Mouse (Mus musculus): ENCODE measurements at regions not wholly inside any gene's neighbourhood (a gene's known extent, or its start where the extent isn't known, plus 50 kb on each side); places are given as distances from the start of the nearest gene placed in this dataset.

DNA sequence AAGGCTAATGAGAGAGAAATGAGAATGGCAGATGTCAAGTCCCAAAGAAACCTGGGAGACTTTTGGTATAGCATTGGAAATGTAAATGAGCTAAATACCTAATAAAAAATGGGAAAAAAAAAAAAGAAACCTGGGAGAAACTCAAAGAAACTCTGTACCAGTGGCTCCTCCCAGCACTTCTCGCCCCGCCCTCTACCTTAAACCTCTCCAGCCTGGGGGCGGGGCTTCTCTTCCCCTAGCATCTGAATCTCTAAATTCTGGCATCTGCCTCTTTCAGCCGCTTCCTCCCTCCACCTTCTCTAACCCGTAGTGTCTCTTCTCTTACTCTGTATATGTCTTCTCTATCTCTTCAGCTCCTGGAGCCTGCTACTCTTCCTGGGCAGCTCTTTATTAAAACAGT, 53.2 kb downstream of the Gpr6 start:
- DNase-seq, result no peak

DNA sequence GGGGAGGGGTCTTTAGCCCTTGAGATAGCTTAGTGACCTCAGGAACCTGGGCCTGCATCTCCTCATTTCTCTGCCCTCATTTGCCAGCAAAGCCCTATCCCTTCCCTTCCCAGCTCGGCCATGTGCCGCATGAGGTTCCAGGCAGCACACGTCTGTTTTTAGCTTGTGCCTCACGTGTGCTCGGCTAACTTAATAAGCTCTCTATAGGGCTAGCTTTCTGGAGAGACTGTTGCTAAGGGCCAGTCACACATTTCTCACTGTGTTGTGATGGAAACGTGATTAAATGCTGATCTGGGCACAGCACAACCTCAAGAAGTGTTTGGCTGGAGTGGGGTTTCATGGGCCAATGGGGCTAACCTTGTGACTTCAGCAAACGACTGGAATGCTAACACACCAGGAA, 55.5 kb downstream of the Gpr6 start:
- no peak for DNase-seq

DNA sequence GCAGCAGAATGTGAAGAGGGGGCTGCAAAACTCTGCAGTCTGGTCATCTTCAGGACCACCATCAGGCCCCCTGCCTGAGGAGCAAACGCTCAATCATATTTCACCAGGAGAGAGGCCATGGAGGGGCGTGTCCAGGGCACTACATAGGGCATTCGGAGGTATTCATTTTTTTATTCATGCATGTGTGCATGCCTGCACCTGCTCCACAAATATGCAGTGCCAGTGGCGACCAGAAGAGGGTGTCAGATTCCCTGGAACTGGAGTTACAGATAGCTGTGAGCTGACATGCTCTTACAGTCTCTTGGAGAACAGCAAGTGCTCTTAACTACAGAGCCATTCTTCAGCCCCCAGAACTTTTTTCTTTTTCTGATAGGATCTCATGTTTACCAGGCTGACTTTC, 56.4 kb downstream of the Gpr6 start:
- peak; percentile 21 for DNase-seq

DNA sequence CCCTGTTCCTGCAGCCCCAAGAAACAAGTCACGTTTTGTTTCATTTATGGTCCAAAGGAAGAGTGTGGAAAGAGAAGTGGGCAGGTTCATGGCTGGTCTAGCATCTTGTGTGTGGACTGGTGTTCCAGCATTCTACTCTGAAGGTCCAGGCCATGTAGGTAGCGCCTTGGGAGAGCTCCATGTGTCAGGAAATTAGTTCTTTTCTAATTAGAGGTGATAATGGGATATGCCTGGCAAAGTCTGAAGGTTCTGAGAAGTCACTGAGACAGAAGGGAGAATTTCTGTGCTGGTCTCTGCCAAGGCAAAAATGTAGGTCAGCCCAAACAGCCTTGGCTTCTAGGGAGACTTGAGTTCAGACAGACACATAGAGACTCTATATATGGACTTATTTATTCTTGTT, 61.5 kb downstream of the Gpr6 start:
- DNase-seq, result peak; percentile 29

DNA sequence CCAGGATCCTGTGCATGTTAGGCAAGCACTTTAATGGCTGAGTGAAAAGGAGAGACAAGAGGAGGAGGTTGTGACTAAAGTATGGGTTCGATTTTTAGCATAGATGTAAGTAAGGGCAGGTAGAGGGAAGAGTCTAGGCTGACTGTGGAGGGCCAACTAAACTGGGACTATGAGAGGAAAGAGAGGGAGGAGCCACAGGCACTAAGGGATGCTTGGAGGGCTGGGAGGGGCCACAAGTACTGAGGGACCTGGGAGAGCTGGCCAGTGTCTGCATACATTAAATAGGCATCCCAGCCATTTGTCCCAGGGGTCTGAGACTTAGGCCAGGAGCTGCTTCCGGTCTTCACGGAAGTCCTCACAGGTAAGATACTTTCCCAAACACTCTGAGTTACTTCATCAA, 64.2 kb downstream of the Gpr6 start:
- no peak for DNase-seq

GRCm38 (mm10) chr10:41006634-41007033, 65.5 kb downstream of the Gpr6 start:
- no peak for DNase-seq

DNA sequence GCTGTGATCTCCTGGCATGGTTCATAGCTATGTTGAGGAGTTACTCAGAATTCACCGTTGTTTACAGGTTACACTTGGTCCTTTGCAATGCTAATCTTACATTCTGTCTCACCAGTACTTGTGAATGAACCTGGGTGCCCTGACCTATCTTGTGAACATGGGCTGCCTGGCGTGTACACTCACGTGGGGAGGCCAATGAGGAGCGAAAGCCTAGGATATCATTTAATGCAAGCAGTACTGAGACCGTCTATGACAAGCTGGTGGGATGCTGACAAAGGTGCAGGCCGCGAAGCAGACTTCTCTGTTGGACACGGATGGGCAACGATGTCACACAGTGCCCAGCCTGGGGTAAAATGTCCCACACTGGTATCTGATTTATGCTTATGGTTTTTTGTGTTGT, 66.3 kb downstream of the Gpr6 start:
- no peak for DNase-seq

DNA sequence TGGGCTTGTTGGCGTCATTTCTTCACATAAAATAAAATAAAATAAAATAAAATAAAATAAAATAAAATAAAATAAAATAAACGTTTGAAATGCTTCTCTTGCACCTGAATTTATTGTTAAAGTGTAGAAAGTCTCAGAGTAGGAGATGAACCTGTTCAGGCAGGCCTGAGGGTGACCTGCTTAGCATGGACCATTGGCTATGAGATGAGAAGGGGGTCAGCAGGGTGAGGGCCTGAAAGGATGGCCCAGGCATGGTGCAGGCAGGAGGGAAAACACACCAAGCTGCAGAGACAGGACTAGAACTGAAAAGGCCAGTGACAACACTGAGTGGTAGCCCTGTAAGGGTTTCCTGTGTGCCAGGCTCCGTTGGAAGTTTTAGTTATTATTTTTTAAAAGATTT, 67.3 kb downstream of the Gpr6 start:
- no peak for DNase-seq

- DNase-seq, result peak; percentile 71
These were observed 67.9 kb downstream of the Gpr6 start for GRCm38 (mm10) chr10:41004044-41004689.

- no peak for DNase-seq
These were observed 68.9 kb downstream of the Gpr6 start for GRCm38 (mm10) chr10:41003197-41003596.

DNA sequence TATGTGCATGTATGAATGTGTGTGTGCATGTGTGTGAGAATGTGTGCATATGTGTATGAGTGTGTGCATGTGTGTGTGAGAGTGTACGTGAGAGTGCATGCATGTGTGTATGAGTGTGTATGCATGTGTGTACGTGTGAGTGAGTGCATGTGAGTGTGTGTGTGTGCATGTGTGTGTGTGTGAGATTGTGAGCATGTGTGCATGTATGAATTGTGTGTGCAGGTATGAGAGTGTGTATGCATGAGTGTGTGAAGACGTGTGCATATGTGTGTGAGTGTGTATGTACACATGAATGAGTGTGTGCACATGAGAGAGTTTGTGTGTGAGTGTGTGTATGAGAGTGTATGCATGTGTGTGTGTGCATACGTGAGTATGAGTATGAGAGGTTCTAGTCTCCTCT, 71.1 kb downstream of the Gpr6 start:
- no peak for DNase-seq

- no peak for DNase-seq
These were observed 72.6 kb downstream of the Gpr6 start for GRCm38 (mm10) chr10:40999486-40999885.

DNA sequence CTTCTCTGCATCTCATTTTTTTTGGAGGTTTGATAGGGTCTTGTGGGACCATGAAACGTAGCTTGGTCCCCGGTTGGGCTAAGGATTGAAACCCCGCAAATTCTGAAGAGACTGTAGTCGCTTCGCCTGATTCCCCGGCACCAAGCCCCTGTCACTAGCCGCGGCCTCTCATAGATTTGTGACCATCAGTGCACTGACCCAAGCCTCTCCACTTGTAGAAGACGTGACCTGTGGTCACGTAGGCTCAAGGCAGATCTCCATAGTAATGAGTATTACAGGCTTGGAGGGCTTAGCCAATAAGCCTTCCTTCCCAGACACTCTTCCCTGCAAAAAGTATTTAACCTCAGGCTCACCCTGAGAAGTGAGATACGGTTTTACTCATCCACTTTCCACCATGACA, 73.3 kb downstream of the Gpr6 start:
- DNase-seq, result no peak

DNA sequence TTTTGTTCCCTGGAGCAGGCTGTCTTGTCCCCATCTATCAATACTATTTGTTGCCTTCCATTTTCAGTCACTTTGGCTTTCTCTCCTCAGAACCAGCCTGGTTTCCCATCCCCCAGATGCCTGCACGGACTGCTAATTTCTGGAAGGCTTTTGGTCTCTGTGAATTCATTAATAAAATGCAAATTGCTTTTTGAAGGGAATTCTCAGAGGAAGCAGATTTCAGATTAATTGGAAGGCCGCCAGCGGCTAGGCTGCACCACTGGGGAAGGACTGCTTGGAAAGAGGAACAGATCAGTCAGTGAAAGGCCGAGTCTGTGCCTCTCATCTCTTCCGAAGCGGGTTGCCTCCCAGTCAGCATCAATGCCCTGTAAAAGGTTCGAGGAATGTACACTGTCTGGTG, 73.8 kb downstream of the Gpr6 start:
- no peak for DNase-seq

- DNase-seq, result no peak
These were observed 74.5 kb downstream of the Gpr6 start for GRCm38 (mm10) chr10:40997606-40998005.
